Mouse (Mus musculus): ENCODE data around the gene Olfr1202.

Olfr1202 gene

DNA sequence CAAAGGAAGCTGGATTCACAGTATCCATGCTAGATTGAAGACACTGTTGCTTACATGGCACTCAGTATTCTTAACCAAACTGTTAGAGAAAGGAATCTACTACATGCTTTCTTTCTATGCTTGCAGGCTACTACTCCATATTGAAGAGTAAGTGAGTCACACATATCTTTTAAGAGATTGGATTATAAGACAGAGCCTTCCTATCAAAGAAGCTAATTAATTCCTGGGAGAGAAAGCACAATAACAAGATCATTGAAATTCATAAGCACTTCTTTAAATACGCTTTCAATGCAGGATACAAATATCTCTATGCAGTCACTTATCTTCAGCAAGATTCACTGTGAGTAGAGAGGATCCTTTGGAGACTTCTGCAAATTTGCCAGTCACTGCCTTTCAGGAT is at the start of gene Olfr1202:
Olfr1202 (plus strand) TSS at position 301 of the 400 bp plus-strand sequence.
- no peak for DNase-seq (ENCODE audit: inconsistent age in 2 of 2, low spot score in 1 of 2)

DNA sequence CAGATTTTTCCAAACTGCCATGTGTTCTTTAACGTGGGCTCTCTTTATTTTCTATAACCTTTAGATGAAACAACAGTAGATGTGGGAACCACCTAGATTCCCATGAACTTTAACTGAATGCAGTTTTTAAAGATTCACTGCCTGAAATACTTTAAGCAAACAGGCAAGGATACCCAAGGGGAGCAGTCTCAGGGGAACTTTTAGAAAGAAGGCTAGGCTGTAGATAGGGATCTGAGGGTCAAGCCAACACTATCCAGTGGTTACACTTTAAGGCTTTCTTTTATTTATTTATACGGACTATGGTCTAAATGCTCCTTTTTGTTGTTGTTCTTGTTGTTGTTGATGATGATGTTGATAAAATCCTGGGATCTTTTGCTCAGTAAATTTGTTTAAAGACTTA is 43.9 kb upstream of the Olfr1202 start, which contains the start of gene Olfr1200:
Olfr1200 (minus strand) TSS at position 101 of the 400 bp plus-strand sequence.
- no peak for DNase-seq (ENCODE audit: inconsistent age in 2 of 2, low spot score in 1 of 2)

DNA sequence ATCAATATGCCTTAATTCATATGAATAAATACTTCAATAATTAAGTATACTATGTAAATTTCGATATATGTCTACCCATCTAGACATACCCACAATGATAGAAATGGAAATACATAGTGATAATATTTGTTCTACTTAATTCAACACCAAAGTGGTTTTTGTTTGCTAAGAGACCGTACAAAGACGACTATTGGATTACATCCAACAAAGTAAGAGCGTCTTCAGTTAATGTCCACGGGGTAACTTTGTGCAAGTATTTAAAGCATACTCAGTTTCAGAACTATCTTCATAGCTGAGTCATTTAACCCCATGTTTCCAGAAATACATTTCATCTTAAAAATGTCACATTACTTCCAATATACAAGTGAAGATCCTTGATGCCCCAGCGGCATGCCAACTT is 21.6 kb upstream of the Olfr1202 start, which contains the start of gene Olfr1201:
Olfr1201 (plus strand) TSS at position 301 of the 400 bp plus-strand sequence.
- DNase-seq (ENCODE audit: inconsistent age in 2 of 2, low spot score in 1 of 2): no peak

DNA sequence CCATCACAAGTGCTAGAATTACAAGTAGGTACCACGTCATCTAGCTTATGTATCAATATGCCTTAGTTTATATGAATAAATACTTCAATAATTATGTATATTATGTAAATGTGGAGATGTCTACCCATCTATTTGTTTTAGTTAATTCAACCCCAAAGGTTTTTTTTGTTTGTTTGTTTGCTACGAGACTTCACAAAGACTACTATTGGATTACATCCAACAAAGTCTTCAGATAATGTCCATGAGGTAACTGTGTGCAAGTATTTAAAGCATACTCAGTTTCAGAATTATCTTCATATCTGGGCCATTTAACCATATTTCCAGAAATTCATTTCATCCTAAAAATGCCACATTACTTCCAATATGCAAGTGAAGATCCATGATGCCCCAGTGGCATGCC is 15.1 kb downstream of the Olfr1202 start, which contains the start of gene Olfr1205:
Olfr1205 (plus strand) TSS at position 301 of the 400 bp plus-strand sequence.
- DNase-seq (ENCODE audit: inconsistent age in 2 of 2, low spot score in 1 of 2): no peak

DNA sequence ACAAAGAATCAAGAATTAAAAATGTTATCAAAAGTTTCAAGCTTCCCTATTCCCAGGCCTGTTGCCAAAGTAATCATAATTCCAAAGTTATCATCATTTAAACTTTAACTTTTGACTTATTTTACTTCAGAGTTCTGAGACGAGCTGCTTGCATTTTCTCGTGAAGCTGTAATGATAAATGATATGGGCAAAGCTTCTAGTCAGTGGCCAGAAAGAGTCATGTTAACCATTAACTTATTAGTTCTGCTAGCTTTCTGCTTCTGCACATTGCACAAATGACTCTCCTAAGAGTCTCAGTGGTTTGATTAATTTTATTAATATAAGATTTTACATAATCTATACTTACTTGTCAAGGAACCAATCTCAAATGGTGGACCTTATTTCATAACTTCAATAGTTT is 24.2 kb downstream of the Olfr1202 start:
- no peak for DNase-seq (ENCODE audit: inconsistent age in 2 of 2, low spot score in 1 of 2)

DNA sequence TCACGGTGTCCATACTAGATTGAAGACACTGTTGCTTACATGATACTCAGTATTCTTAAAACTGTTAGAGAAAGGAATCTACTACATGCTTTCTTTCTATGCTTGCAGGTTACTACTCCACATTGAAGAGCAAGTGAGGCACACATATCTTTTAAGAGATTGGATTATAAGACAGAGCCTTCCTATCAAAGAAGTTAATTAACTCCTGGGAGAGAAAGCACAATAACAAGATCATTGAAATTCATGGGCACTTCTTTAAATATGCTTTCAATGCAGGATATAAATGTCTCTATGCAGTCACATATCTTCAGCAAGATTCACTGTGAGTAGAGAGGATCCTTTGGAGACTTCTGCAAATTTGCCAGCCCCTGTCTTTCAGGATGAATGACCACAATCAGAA is 34.7 kb downstream of the Olfr1202 start, which contains the start of gene Olfr1204:
Olfr1204 (plus strand) TSS at position 301 of the 400 bp plus-strand sequence.
- DNase-seq (ENCODE audit: inconsistent age in 2 of 2, low spot score in 1 of 2): no peak

DNA sequence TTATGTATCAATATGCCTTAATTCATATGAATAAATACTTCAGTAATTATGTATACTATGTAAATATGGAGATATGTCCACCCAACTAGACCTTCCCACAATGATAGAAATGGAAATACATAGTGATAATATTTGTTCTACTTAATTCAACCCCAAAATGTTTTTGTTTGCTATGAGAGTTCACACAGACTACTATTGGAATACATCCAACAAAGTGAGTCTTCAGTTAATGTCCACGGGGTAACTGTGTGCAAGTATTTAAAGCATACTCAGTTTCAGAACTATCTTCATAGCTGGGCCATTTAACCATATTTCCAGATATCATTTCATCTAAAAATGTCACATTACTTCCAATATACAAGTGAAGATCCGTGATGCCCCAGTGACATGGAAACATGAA is 48.6 kb downstream of the Olfr1202 start, which contains the start of gene Olfr1206:
Olfr1206 (plus strand) TSS at position 301 of the 400 bp plus-strand sequence.
- no peak for DNase-seq (ENCODE audit: inconsistent age in 2 of 2, low spot score in 1 of 2)
